Mouse (Mus musculus) midbrain, embryonic 12.5 days (tissue): ENCODE measurements around the gene Card6. TPM values are rescaled to one million over a fixed set of nuclear protein-coding genes. Genes with fewer than 3 reads are reported as not detected.

Experiments
- ATAC-seq: fragments of 200-750 bp; cut with Nextera tagmentation; 2 replicates; pipeline ENCODE4 v1.8.0; 2017; ENCODE audit warnings: low read depth, moderate TSS enrichment, moderate library complexity; ENCODE audit not compliant: low FRiP score
- H3K27ac ChIP-seq: fragments of 300-500 bp; sonication (generic); replicated peaks from 2 replicates; pipeline ENCODE4 v1.5.1; 2016; ENCODE audit warnings: mild to moderate bottlenecking
- H3K27me3 ChIP-seq: fragments of 300-500 bp; sonication (generic); 2 replicates; pipeline ENCODE4 v1.6.1; 2016; ENCODE audit warnings: mild to moderate bottlenecking
- H3K36me3 ChIP-seq: fragments of 300-500 bp; sonication (generic); 2 replicates; pipeline ENCODE4 v1.6.1; 2016
- H3K4me1 ChIP-seq: fragments of 300-500 bp; sonication (generic); 2 replicates; pipeline ENCODE4 v1.6.1; 2016
- H3K4me2 ChIP-seq: fragments of 300-500 bp; sonication (generic); replicated peaks from 2 replicates; pipeline ENCODE4 v1.6.1; 2016; ENCODE audit warnings: mild to moderate bottlenecking, moderate library complexity
- H3K4me3 ChIP-seq: fragments of 300-500 bp; sonication (generic); 2 replicates; pipeline ENCODE4 v1.5.1; 2016; ENCODE audit warnings: mild to moderate bottlenecking
- H3K9ac ChIP-seq: fragments of 300-500 bp; sonication (generic); replicated peaks from 2 replicates; pipeline ENCODE4 v1.6.1; 2016; ENCODE audit warnings: mild to moderate bottlenecking, moderate library complexity
- H3K9me3 ChIP-seq: fragments of 300-500 bp; sonication (generic); 2 replicates; pipeline ENCODE4 v1.6.1; 2016; ENCODE audit warnings: mild to moderate bottlenecking
- WGBS: fragments of 180-500 bp; shearing (Covaris S2); methylation state at CpG from one replicate; pipeline ENCODE4 v1.1.7; 2016; 5-methylcytosine and 5-hydroxymethylcytosine counted together
- polyA plus RNA-seq: library from polyadenylated mRNA; unstranded; fragments of >200 nt; fragmentation: Nextera tagmentation; extraction: Ambion mirVana; gene quantifications from 2 replicates; pipeline ENCODE4 v1.2.1, GENCODE M21; 2016

Gene Card6
- polyA plus RNA-seq, 1 experiment from 2014 or later: 1.2 TPM

DNA sequence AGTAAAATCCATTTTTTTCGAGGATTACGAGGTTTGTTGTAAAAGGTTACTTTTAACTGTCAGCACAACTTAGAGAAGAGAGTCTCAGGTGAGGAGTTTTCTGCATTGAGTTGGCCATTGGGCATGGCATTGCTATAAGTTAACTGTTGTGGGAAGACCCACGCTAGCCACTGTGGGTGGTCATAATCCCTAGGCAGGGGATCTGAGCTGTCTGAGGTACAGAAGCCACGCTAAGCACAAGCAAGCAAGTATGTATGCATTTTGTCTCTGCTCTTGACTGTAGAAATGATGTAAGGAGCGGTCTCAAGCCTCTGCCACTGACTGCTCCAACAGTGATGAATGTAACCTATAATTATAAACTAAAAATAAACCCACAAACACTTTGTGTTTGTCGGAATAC, 2.4 kb downstream of the Card6 start:
- H3K4me3 ChIP-seq: no peak overlapping the region
- no peak for ATAC-seq
- H3K27ac ChIP-seq: no peak overlapping the region
- no peaks in the 10 kb centered on the region for H3K36me3 ChIP-seq
- 84% methylated on average over 6 of the region's 6 CpGs for WGBS
- H3K4me1 ChIP-seq: no peaks in the 10 kb centered on the region
- H3K9ac ChIP-seq: no peak overlapping the region
- no peaks in the 10 kb centered on the region for H3K9me3 ChIP-seq
- H3K27me3 ChIP-seq: no peaks in the 10 kb centered on the region
- no peak overlapping the region for H3K4me2 ChIP-seq

DNA sequence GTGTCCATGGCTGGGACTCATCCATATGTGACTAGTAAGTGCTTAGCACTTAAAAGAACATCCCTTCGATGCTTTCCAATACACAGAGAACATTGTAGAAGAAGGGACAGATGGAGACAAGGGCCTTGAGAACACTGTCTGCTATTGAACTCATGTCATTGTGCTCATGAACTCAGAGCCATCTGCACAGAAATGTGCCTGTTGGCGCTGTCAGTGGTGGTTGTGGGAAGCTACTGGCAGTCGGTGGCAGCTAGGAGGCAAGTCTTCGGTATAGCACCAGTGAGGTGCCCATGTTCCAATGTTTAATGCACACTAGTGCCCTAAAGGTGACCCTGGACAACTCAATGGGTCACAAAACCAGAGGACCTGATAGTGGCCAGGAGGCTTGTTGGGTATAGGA, 6.0 kb downstream of the Card6 start:
- Histone ChIP-seq H3K9me3 (no peaks in the 10 kb centered on the region), H3K4me1 (no peaks in the 10 kb centered on the region), H3K4me2 (no peak overlapping the region), H3K4me3 (no peak overlapping the region), H3K27me3 (no peaks in the 10 kb centered on the region), H3K27ac (no peak overlapping the region), H3K36me3 (no peaks in the 10 kb centered on the region), H3K9ac (no peak overlapping the region)
- 93% methylated on average over 4 of the region's 4 CpGs for WGBS
- no peak for ATAC-seq

DNA sequence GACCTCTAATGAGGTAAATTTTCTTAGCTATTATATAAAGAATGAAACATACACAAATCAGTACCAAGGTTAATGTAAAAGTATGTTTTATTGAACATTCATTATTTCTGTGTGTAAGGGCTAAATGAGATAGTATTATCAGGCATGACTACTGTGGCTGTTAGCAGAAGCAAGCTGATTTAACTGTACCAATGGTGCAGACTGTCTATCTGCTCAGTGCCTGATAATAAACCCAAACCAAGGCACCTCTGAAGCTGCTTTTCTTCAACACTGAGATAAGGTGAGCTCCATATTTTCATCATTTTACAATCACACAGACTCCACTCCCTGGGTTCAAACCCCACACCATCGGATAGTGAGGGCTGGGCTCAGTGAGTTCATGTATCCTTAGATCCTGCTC, 11.0 kb downstream of the Card6 start:
- Histone ChIP-seq H3K27ac (no peak overlapping the region), H3K27me3 (no peaks in the 10 kb centered on the region), H3K36me3 (no peaks in the 10 kb centered on the region), H3K4me3 (no peak overlapping the region), H3K4me2 (no peak overlapping the region), H3K9me3 (no peaks in the 10 kb centered on the region), H3K4me1 (no peaks in the 10 kb centered on the region), H3K9ac (no peak overlapping the region)
- WGBS: 100% methylated on average over 1 of the region's 1 CpGs
- ATAC-seq: no peak

DNA sequence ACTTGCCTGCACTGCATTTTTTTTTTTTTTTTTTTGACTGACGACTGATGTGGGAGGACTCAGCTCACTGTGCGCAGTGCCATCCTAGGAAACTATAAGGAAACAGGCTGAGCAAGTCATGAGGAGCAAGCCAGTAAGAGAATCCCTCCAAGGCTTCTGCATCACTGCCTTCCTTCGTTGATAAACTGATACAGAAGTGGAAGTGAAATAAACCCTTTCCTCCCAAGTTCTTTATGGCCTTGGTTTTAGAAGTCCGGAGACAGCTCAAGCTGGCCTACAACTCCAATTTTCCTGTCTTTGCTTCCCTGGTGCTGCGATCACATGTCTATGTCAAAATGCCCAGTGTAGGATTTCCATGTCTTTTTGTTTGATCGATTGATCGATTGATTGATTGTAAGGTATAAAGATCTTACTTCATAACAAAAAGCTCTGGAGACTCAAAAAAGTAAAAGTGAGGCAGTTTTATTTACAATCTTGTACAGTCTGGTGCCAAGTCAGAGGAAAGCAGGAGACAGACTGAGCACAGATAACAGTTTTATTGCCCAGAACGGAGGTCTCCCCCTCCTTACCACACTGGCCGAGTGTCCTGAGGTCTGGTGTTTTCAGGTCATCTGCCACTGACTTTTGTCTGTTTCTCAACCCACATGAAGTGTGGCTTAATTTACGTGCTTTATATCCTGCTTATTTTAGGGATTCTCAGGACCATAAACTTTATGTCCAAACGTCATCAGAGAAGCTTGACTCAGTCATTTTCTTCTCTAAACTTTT, 12.6 kb downstream of the Card6 start:
- Histone ChIP-seq H3K27me3 (no peaks in the 10 kb centered on the region), H3K9me3 (no peaks in the 10 kb centered on the region), H3K4me3 (no peak overlapping the region), H3K36me3 (no peaks in the 10 kb centered on the region), H3K27ac (no peak overlapping the region), H3K4me2 (no peak overlapping the region), H3K4me1 (no peaks in the 10 kb centered on the region), H3K9ac (no peak overlapping the region)
- no peak for ATAC-seq
- 90% methylated on average over 11 of the region's 11 CpGs for WGBS

DNA sequence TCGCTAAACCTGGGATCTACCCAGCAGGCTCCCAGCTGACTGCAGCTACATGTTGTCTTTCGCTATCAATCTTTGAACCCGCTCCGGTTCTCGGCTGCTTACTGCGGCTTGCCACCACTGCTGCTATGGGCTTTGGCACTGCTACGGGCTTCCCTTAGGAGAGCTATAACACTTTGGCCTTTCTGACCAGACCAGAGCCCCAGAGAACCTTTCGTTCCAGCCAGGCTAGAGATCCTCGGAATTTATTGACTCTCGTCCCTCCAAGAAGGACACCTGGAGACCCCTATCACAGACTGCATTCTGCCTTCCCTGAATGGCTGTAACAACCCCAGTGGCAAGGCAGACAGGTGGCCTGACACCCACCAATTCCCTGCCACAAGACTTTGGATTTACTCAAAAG, 18.2 kb downstream of the Card6 start:
- Histone ChIP-seq H3K4me2 (no peak overlapping the region), H3K4me3 (no peak overlapping the region), H3K36me3 (no peaks in the 10 kb centered on the region), H3K27me3 (no peaks in the 10 kb centered on the region), H3K9ac (no peak overlapping the region), H3K27ac (no peak overlapping the region), H3K4me1 (no peaks in the 10 kb centered on the region), H3K9me3 (no peaks in the 10 kb centered on the region)
- 89% methylated on average over 10 of the region's 10 CpGs for WGBS
- no peak for ATAC-seq

DNA sequence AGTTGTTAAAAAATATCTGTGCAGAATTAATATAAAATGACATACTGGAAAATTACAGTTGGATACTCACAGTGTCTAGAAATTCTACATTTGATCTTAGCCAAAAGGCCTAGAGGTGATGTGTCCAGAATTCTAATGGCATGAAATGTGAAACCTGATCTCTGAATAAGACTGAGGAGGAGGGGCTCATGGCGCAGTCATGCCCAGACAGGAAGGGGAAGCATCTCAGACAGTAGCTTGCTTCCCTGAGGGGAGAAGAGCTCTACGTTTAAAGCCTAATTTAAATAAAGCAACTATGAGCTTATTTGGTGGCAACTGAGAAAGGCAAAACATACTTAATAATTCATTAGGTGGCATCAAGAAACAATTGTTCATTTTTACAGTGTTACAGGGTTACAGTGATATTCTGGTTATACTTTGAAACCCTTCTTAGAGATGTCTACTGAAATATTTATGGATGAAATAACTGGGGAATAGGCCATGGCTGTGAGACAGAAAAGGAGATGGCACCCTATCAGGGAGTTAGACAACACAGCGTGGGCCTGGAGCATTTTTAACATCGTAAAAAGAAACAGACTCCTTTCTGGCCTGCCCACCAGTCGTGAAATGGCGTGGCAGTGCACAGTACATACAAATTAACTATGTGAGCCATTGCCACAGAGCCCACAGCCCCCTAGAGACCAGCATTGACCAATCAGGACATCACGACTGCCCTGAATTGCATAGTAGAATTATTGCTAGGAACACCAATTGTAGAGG, 19.3 kb downstream of the Card6 start:
- WGBS: 75% methylated on average over 7 of the region's 7 CpGs
- peak; percentile 81 for ATAC-seq
- no peak overlapping the region for H3K4me2 ChIP-seq
- no peak overlapping the region for H3K9ac ChIP-seq
- H3K4me1 ChIP-seq: no peaks in the 10 kb centered on the region
- H3K4me3 ChIP-seq: no peak overlapping the region
- H3K27ac ChIP-seq: no peak overlapping the region
- no peaks in the 10 kb centered on the region for H3K36me3 ChIP-seq
- no peaks in the 10 kb centered on the region for H3K9me3 ChIP-seq
- no peaks in the 10 kb centered on the region for H3K27me3 ChIP-seq

DNA sequence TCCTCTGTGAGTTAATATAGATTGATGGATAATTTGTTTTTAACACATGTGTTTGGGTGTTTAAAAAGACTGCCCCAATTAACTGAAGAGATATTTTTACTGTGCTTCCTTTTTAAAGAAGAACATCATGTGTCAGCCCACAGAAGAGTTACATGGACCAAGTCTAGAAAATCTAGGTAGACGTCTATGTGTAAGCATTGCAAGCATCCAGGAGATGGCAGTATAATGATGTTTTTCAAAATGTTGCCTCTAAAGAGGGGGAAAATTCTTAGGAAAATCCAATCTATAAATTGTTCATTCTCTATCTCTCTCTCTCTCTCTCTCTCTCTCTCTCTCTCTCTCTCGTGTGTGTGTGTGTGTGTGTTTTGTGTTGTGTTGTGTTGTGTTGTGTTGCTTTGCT, 22.2 kb downstream of the Card6 start:
- H3K9me3 ChIP-seq: no peaks in the 10 kb centered on the region
- no peak overlapping the region for H3K4me3 ChIP-seq
- H3K27me3 ChIP-seq: no peaks in the 10 kb centered on the region
- H3K36me3 ChIP-seq: no peaks in the 10 kb centered on the region
- no peak overlapping the region for H3K4me2 ChIP-seq
- WGBS: 23% methylated on average over 2 of the region's 2 CpGs
- H3K4me1 ChIP-seq: no peaks in the 10 kb centered on the region
- no peak overlapping the region for H3K9ac ChIP-seq
- no peak for ATAC-seq
- H3K27ac ChIP-seq: no peak overlapping the region

DNA sequence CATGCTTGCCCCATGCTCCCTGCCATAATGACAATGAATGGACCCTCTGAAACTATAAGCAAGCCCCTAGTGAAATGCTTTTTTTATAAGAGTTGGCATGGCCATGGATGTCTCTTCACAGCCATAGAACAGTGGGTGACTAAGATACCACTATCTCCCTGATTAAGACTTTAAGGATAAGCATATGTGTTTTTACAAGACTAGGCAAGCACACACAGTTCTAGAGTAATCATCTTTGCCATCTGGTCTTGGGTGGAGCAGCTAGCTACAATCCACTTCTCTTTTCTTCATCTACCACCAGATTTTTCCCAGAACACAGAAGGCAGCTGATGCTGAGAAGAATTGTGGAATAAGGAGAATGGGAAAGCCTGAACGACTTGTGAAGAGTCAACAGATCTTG, 27.1 kb downstream of the Card6 start:
- 88% methylated on average over 1 of the region's 1 CpGs for WGBS
- H3K27me3 ChIP-seq: no peaks in the 10 kb centered on the region

DNA sequence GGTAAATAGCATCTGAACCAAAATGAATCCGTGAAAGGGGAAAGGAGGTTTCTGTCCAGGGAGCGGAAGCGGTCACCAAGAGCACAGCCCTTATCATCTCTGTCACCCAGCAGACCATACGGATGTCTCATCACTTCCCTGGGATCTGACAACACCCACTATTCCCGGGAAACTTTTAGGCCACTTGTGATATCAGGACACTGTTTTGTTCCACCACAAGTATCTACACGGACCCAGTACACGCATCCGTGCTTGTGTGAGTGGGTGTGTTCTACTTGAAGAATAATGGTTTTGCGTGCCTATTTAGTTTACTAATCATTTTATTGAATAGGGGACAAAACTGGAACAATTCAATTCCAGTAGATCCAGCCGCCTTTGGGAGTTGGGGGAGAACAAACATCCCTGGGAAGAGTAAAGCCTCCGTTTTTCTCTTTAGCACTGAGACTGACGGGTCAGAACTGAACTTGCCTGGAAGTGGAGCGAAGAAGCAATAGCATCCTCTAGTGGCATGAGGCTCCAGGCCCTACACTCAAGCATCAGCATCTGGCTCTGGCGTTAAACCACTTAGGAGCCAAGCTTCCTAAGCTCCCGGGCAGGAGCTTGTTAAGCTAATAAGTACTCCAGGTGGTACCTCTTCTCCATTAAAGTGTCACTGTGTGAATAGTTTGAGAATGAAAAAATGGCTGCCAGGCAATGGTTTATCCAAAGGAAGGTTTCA, 39.4 kb downstream of the Card6 start:
- no peaks in the 10 kb centered on the region for H3K4me1 ChIP-seq
- H3K9me3 ChIP-seq: no peaks in the 10 kb centered on the region
- H3K4me2 ChIP-seq: no peak overlapping the region
- H3K27me3 ChIP-seq: no peaks in the 10 kb centered on the region
- peak; percentile 58; the same call in 1 of the 2 replicates for ATAC-seq
- 60% methylated on average over 15 of the region's 15 CpGs for whole genome bisulfite sequencing
- no peak overlapping the region for H3K4me3 ChIP-seq
- H3K36me3 ChIP-seq: no peaks in the 10 kb centered on the region
- no peak overlapping the region for H3K9ac ChIP-seq
- no peak overlapping the region for H3K27ac ChIP-seq

More for the DNA sequence above, 27.1 kb downstream of the Card6 start:
- H3K36me3 ChIP-seq: no peaks in the 10 kb centered on the region
- H3K9me3 ChIP-seq: no peaks in the 10 kb centered on the region
- no peak overlapping the region for H3K27ac ChIP-seq
- no peak for ATAC-seq
- no peak overlapping the region for H3K9ac ChIP-seq
- H3K4me1 ChIP-seq: no peaks in the 10 kb centered on the region
- H3K4me2 ChIP-seq: no peak overlapping the region
- H3K4me3 ChIP-seq: no peak overlapping the region

DNA sequence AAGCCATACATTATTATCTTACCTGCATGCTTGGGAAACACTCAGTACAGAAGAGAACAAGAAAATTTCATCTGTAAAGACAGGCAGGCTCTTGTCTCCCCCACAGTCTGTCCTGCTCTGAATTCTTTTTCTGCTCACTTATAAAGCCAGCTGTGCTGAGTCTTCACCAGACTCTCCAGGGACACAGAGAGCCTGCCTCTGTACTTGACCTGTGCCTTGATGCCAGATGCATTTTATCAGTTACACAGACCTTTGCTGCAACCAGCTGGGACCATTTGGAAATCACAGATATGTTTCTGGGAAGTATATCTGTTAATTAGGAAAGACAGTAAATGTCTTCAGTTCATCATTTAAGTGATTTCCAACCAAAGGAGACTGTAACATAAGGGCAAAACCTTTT, 44.7 kb downstream of the Card6 start, which contains the start of gene C7:
TSS of gene C7 (minus strand) at position 106 of the 400 bp plus-strand sequence.
- Histone ChIP-seq H3K4me1 (no peaks in the 10 kb centered on the region), H3K4me2 (no peak within 1 kb of the TSS), H3K9ac (no peak within 1 kb of the TSS), H3K27ac (no peak within 1 kb of the TSS), H3K36me3 (no peaks in the 10 kb centered on the region), H3K4me3 (no peak within 1 kb of the TSS), H3K9me3 (no peaks in the 10 kb centered on the region), H3K27me3 (no peaks in the 10 kb centered on the region)
- no peak for ATAC-seq
